Mouse (Mus musculus) heart, adult 2 months (tissue): ENCODE measurements around the gene Osbp2.

Source experiments
- CTCF ChIP-seq: fragments of 200-600 bp; IDR thresholded peaks from 2 replicates; pipeline ENCODE4 v1.8.1; 2022; ENCODE audit warnings: antibody characterized with exemption, mild to moderate bottlenecking, moderate library complexity
- POLR2A ChIP-seq: fragments of 200-500 bp; IDR thresholded peaks from 2 replicates; pipeline ENCODE4 v1.6.1; 2011; ENCODE audit warnings: mild to moderate bottlenecking, low read depth, low read length, control low read depth; ENCODE audit not compliant: insufficient read depth

DNA sequence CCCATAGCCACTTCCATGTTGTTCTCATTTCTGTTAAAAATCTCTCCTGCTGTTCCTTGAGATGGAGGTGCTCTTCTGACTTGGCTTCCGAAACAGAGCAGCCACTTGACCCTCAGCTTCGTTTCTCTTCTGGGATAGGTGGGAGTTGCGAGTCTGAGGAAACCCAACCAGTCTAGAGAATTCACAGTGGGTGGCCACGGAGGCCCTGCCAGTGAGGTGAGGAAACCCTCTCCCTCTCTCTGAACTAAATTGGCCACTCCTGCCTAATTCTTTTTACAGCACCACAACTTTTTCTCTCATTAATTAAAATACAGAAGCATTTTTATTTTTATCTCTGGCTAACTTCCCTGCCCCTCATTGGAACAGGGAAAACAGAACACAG is 88.4 kb downstream of the Osbp2 start:
- TF ChIP-seq POLR2A (no peak), CTCF (no peak)
